Mouse (Mus musculus) myocyte (in vitro differentiated cells): ENCODE results near the gene Lrp1.

ENCODE experiments used
- CEBPB ChIP-seq: IDR thresholded peaks from 2 replicates; pipeline ENCODE4 v1.6.1; 2011; ENCODE audit warnings: mild to moderate bottlenecking, moderate library complexity; ENCODE audit not compliant: poor library complexity, insufficient read depth, severe bottlenecking
- POLR2A ChIP-seq: IDR thresholded peaks from one replicate; pipeline ENCODE4 v1.6.1; 2011; ENCODE audit warnings: low read depth, mild to moderate bottlenecking, control low read depth, moderate library complexity; ENCODE audit not compliant: insufficient read length
- SRF ChIP-seq: IDR thresholded peaks from one replicate; pipeline ENCODE4 v1.6.1; 2011; ENCODE audit warnings: low read depth; ENCODE audit not compliant: control insufficient read depth, insufficient read length
- TCF12 ChIP-seq: IDR thresholded peaks from one replicate; pipeline ENCODE4 v1.6.1; 2011; ENCODE audit warnings: mild to moderate bottlenecking, control low read depth; ENCODE audit not compliant: poor library complexity, insufficient read depth, severe bottlenecking
- USF1 ChIP-seq: IDR thresholded peaks from one replicate; pipeline ENCODE4 v1.6.1; 2011; ENCODE audit warnings: low read depth, mild to moderate bottlenecking, control low read depth, moderate library complexity

DNA sequence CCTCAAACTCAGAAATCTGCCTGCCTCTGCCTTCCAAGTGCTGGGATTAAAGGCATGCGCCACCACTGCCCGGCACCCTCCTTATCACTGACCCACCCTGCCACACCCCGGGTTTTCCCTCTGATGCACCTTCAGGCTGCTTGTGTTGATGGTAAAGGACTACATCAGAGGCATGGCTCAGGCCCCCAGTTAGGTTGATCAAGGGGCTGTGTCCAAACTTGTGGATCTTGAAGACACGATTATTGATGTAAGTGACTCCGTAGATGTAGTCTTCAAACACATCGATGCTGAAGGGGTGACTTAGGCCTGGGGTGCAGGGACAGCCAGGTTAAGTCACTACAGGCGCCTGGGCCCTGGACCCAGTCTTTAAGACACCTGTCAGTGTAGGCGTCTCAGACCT, 79.4 kb downstream of the Lrp1 start:
- TF ChIP-seq CEBPB (no peak), USF1 (no peak), POLR2A (no peak), TCF12 (no peak), SRF (no peak)
